Mouse (Mus musculus) kidney, embryonic 16.5 days (tissue): ENCODE data around the gene Arhgef28. TPM values are rescaled to one million over a fixed set of nuclear protein-coding genes. Genes with fewer than 3 reads are reported as not detected.

Source experiments
- ATAC-seq: fragments of 200-750 bp; cut with Nextera tagmentation; 2 replicates; pipeline ENCODE4 v1.8.0; 2017; ENCODE audit warnings: moderate TSS enrichment; ENCODE audit not compliant: low FRiP score, low TSS enrichment
- H3K27ac ChIP-seq: fragments of 300-500 bp; sonication (generic); 2 replicates; pipeline ENCODE4 v1.5.1; 2014; ENCODE audit warnings: low read length
- H3K27me3 ChIP-seq: fragments of 300-500 bp; sonication (generic); 2 replicates; pipeline ENCODE4 v1.6.1; 2014; ENCODE audit warnings: low read length, control low read depth, mixed read lengths; ENCODE audit not compliant: insufficient read depth
- H3K36me3 ChIP-seq: fragments of 300-500 bp; sonication (generic); 2 replicates; pipeline ENCODE4 v1.6.1; 2014; ENCODE audit warnings: low read length, control low read depth, mixed read lengths; ENCODE audit not compliant: insufficient read depth
- H3K4me1 ChIP-seq: fragments of 300-500 bp; sonication (generic); 2 replicates; pipeline ENCODE4 v1.6.1; 2014; ENCODE audit warnings: low read length, control low read depth, mixed read lengths; ENCODE audit not compliant: insufficient read depth
- H3K4me2 ChIP-seq: fragments of 300-500 bp; sonication (generic); replicated peaks from 2 replicates; pipeline ENCODE4 v1.6.1; 2014; ENCODE audit warnings: low read depth, low read length
- H3K4me3 ChIP-seq: fragments of 300-500 bp; sonication (generic); 2 replicates; pipeline ENCODE4 v1.5.1; 2014; ENCODE audit warnings: mild to moderate bottlenecking, low read length
- H3K9ac ChIP-seq: fragments of 300-500 bp; sonication (generic); replicated peaks from 2 replicates; pipeline ENCODE4 v1.6.1; 2014; ENCODE audit warnings: low read length
- H3K9me3 ChIP-seq: fragments of 300-500 bp; sonication (generic); 2 replicates; pipeline ENCODE4 v1.6.1; 2016; ENCODE audit warnings: low read length, control low read depth
- WGBS: fragments of 180-500 bp; shearing (Covaris S2); extraction: QIAGEN DNeasy Blood & Tissue Kit; methylation state at CpG from one replicate; pipeline ENCODE4 v1.1.7; 2014; 5-methylcytosine and 5-hydroxymethylcytosine counted together
- polyA plus RNA-seq: library from polyadenylated mRNA; unstranded; fragments of >200 nt; fragmentation: Nextera tagmentation; extraction: Ambion mirVana; gene quantifications from 2 replicates; pipeline ENCODE4 v1.2.1, GENCODE M21; 2015

The Arhgef28 gene
- polyA plus RNA-seq, 1 experiment from 2014 or later, result 45.1 TPM

DNA sequence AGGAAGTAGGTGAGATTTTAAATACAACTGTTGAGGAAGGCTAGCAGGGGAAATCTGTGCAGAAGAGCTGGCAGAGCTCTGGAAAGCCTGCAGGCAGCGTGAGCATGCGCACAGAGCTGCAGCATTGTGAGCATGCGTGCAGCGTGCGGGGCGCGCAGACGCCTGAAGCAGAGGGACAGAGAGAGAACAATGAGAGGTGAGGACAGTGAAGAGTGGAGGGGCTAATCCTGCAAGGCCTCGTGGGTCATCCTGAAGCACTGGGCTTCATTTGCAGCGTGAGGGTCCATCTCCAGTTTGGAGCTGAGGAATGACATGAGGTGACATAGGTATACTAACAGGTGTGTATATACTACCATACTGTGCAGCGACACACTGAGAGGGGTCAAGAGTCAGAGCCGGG lies 35.0 kb downstream of the Arhgef28 start:
- no peak overlapping the region for H3K4me3 ChIP-seq
- no peak overlapping the region for H3K4me2 ChIP-seq
- WGBS, result 88% methylated on average over 12 of the region's 12 CpGs
- no peaks in the 10 kb centered on the region for H3K36me3 ChIP-seq
- no peaks in the 10 kb centered on the region for H3K27me3 ChIP-seq
- peaks cover 6% of the 10 kb centered on the region for H3K4me1 ChIP-seq
- H3K27ac ChIP-seq, result no peak overlapping the region
- ATAC-seq, result no peak
- H3K9me3 ChIP-seq, result no peaks in the 10 kb centered on the region
- no peak overlapping the region for H3K9ac ChIP-seq

- Histone ChIP-seq H3K4me2 (no peak overlapping the region), H3K4me1 (peaks cover 3% of the 10 kb centered on the region; the same call in 1 of the 2 replicates), H3K9ac (no peak overlapping the region), H3K27me3 (no peaks in the 10 kb centered on the region), H3K27ac (no peak overlapping the region), H3K36me3 (no peaks in the 10 kb centered on the region), H3K9me3 (no peaks in the 10 kb centered on the region), H3K4me3 (no peak overlapping the region)
- ATAC-seq, result no peak
- WGBS, result 79% methylated on average over 6 of the region's 6 CpGs
Observed at GRCm38 (mm10) chr13:98164878-98165277, 41.4 kb downstream of the Arhgef28 start.

DNA sequence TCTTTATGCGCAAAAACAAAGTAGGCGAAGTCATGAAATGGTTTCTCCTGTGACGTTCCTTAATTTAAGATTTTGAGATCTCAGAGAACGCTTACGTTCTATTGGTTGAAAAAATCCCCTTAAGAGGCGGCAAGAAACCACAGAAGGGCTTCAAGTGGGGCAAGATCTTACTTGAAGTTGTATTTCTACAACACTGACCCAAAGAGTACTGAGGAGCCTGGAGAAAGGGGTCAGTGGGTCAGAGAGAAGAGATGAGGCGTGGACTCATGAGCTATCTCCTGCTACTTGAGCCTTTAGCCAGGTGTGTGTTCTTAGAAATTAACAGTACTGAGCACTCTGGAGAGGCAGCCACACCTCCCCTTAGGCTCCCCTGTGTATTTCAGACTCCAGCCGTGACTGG lies 44.7 kb downstream of the Arhgef28 start:
- ATAC-seq, result no peak
- no peak overlapping the region for H3K27ac ChIP-seq
- H3K27me3 ChIP-seq, result no peaks in the 10 kb centered on the region
- H3K4me3 ChIP-seq, result no peak overlapping the region
- H3K36me3 ChIP-seq, result no peaks in the 10 kb centered on the region
- whole genome bisulfite sequencing, result 90% methylated on average over 8 of the region's 8 CpGs
- H3K9ac ChIP-seq, result no peak overlapping the region
- H3K9me3 ChIP-seq, result no peaks in the 10 kb centered on the region
- H3K4me2 ChIP-seq, result no peak overlapping the region
- peaks cover 3% of the 10 kb centered on the region; the same call in 1 of the 2 replicates for H3K4me1 ChIP-seq

DNA sequence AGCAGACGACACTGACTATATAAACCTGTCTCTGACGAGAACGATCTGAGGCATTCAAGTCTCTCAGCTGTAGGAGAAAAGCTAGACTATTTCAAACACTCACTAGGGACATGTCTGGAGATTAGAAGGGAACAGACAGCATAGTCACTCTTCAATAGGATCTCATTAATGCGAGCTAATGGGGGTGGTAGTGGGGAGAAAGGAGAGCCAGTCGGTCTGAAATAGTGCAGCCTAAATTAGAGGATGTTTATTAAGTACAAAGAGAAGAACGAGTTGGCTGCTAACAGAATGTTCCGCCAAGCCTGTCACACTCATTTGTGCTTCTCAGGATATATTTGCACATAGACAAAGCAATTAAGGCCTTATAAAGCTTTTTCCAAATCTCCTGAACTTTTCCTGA lies 49.6 kb downstream of the Arhgef28 start:
- Histone ChIP-seq H3K9ac (no peak overlapping the region), H3K27ac (no peak overlapping the region), H3K4me2 (no peak overlapping the region), H3K36me3 (no peaks in the 10 kb centered on the region), H3K27me3 (no peaks in the 10 kb centered on the region), H3K9me3 (no peaks in the 10 kb centered on the region), H3K4me3 (no peak overlapping the region), H3K4me1 (no peaks in the 10 kb centered on the region)
- ATAC-seq, result no peak
- 64% methylated on average over 7 of the region's 7 CpGs for WGBS

DNA sequence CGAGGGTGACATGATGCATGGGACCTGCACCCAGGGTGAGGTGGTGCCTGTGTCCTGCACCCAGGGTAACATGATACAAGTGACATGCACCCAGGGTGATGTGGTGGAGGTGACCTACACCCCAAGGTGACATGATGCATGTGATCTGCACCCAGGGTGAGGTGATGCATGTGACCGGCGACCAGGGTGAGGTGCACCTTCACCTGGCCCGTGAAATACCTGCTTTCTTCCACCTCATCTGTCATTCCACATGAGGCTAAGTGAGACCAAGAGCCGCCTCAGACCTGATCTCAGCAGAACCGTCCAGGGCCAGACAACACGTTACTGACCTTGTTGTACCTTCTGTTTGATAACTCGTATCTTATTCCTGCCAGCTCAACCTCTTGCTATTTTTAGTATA lies 53.5 kb downstream of the Arhgef28 start:
- WGBS, result 84% methylated on average over 8 of the region's 8 CpGs
- no peak for ATAC-seq

DNA sequence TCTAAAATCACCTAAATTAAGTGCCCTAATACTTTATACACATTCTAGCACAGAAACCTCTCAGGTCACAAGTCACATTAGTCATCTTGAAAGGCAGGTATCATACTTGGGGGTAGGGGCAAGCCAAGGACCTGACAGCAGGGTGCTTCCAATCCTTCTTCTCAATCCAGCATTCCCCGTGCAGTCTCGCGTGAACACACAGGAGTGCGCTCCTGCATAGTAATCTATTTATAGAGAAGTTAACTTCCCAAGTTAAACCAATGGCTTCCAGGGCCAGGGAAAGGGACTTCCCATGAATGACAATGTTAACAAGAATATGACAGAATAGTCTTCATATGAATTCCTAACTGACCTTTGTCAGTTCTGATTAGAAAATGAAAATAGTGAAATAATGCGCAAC lies 58.7 kb downstream of the Arhgef28 start:
- Histone ChIP-seq H3K27ac (no peak overlapping the region), H3K9ac (no peak overlapping the region), H3K4me2 (no peak overlapping the region), H3K4me3 (no peak overlapping the region), H3K4me1 (peaks cover 4% of the 10 kb centered on the region; the same call in 1 of the 2 replicates), H3K27me3 (no peaks in the 10 kb centered on the region), H3K36me3 (no peaks in the 10 kb centered on the region), H3K9me3 (no peaks in the 10 kb centered on the region)
- ATAC-seq, result no peak
- 58% methylated on average over 5 of the region's 5 CpGs for WGBS

More for the DNA sequence above, 53.5 kb downstream of the Arhgef28 start:
- no peaks in the 10 kb centered on the region for H3K27me3 ChIP-seq
- no peak overlapping the region for H3K4me2 ChIP-seq
- no peak overlapping the region for H3K9ac ChIP-seq
- peaks cover 1% of the 10 kb centered on the region; the same call in 1 of the 2 replicates for H3K4me1 ChIP-seq
- no peaks in the 10 kb centered on the region for H3K9me3 ChIP-seq
- H3K36me3 ChIP-seq, result no peaks in the 10 kb centered on the region
- no peak overlapping the region for H3K27ac ChIP-seq
- no peak overlapping the region for H3K4me3 ChIP-seq

- WGBS, result 71% methylated on average over 8 of the region's 8 CpGs
- H3K4me1 ChIP-seq, result peaks cover 4% of the 10 kb centered on the region; the same call in 1 of the 2 replicates
- no peaks in the 10 kb centered on the region for H3K36me3 ChIP-seq
- ATAC-seq, result no peak
- no peak overlapping the region for H3K9ac ChIP-seq
- H3K4me2 ChIP-seq, result no peak overlapping the region
- no peak overlapping the region for H3K4me3 ChIP-seq
- no peak overlapping the region for H3K27ac ChIP-seq
- H3K27me3 ChIP-seq, result no peaks in the 10 kb centered on the region
- H3K9me3 ChIP-seq, result no peaks in the 10 kb centered on the region
Observed at GRCm38 (mm10) chr13:98146573-98147160, 59.6 kb downstream of the Arhgef28 start.

DNA sequence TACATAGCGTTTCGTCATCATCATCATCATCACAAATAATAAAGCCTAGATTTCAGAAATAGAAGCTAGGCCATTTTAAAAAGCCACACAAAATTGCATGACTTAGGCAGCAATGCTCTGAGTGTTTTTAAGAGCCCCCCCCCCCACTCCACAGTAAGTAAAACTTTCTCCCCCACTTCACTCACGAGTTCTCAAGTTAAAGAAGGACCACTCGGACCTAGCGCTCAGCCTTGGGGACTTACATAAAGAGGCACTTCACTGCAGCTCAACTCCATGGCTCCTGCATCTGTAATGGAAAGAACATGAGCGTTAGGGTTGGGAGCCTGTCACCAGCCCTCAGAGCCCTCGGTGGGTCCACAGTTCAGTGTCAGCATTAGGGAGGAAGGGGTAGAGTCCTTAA lies 60.9 kb downstream of the Arhgef28 start:
- H3K36me3 ChIP-seq, result no peaks in the 10 kb centered on the region
- no peak overlapping the region for H3K4me2 ChIP-seq
- WGBS, result 88% methylated on average over 7 of the region's 7 CpGs
- H3K4me3 ChIP-seq, result no peak overlapping the region
- no peak for ATAC-seq
- H3K9ac ChIP-seq, result no peak overlapping the region
- no peaks in the 10 kb centered on the region for H3K9me3 ChIP-seq
- no peak overlapping the region for H3K27ac ChIP-seq
- H3K4me1 ChIP-seq, result peaks cover 4% of the 10 kb centered on the region; the same call in 1 of the 2 replicates
- H3K27me3 ChIP-seq, result no peaks in the 10 kb centered on the region

DNA sequence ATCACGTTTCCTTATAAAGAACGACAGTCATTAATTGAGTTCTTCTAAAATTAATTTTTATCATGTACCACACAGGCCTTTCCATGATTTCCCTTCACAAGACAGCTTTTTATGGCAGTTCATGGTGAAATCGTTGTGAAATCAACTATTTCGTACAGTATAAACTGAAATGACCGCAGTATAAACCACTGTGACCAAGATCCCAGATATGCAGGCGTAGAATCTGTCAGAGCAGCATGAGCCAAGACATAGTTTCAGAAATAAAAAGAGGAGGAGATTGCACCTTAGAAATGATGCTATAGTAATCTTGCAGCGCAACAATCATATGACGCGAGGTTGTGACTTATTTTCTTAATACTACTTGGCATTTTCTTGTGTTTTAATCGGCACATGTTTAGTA lies 63.2 kb downstream of the Arhgef28 start:
- peaks cover 4% of the 10 kb centered on the region; the same call in 1 of the 2 replicates for H3K4me1 ChIP-seq
- H3K27me3 ChIP-seq, result no peaks in the 10 kb centered on the region
- WGBS, result 94% methylated on average over 10 of the region's 10 CpGs
- no peak overlapping the region for H3K9ac ChIP-seq
- H3K4me2 ChIP-seq, result no peak overlapping the region
- no peak for ATAC-seq
- no peaks in the 10 kb centered on the region for H3K9me3 ChIP-seq
- no peaks in the 10 kb centered on the region for H3K36me3 ChIP-seq
- H3K27ac ChIP-seq, result no peak overlapping the region
- H3K4me3 ChIP-seq, result no peak overlapping the region

GRCm38 (mm10) chr13:98140626-98141025 lies 65.6 kb downstream of the Arhgef28 start:
- no peak overlapping the region for H3K27ac ChIP-seq
- H3K4me3 ChIP-seq, result no peak overlapping the region
- H3K27me3 ChIP-seq, result no peaks in the 10 kb centered on the region
- no peaks in the 10 kb centered on the region for H3K9me3 ChIP-seq
- no peak overlapping the region for H3K9ac ChIP-seq
- no peak overlapping the region for H3K4me2 ChIP-seq
- H3K4me1 ChIP-seq, result peaks cover 10% of the 10 kb centered on the region
- ATAC-seq, result no peak
- no peaks in the 10 kb centered on the region for H3K36me3 ChIP-seq
- 80% methylated on average over 9 of the region's 9 CpGs for WGBS
